Mouse (Mus musculus): ENCODE results near the gene Vwf.

DNA sequence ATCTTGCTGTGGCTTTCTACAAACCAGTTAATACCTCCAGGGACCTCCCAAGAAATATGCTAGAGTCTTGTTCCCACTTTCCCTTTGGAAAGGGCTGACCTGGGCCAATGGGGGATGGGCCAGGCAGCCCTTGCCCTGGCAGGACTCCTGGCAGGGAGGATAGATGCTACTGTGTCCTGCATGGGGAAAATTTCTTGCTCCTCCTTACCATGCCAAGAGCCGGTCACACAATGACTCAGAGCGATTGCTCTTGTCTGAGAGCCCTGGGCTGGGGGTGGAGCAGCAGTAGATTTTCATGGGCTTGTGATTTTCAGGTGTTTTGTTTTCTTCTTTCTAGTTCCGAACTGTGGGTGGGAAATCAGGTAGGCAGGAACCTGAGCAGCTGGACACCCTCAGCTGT lies 39.0 kb downstream of the Vwf start:
- TF ChIP-seq POLR2A (IDR thresholded peaks at IDR 0.05; ENCODE audit: control insufficient read depth, low read depth, low read length): no peak
- TF ChIP-seq CTCF (IDR thresholded peaks at IDR 0.05; ENCODE audit: control insufficient read depth, insufficient read depth, insufficient replicate concordance, low read depth, low read length): no peak
